Mouse (Mus musculus) kidney, adult 2 months (tissue): ENCODE results near the gene Pkig. TPM values are rescaled to one million over a fixed set of nuclear protein-coding genes. Genes with fewer than 3 reads are reported as not detected.

ENCODE experiments used
- DNase-seq: peaks from one replicate; pipeline ENCODE4 v3.0.0; 2021
- H3K27ac ChIP-seq: fragments of 200-500 bp; 2 replicates; pipeline ENCODE4 v1.5.1; 2012; ENCODE audit warnings: low read depth, low read length, control low read depth, inconsistent platforms; ENCODE audit not compliant: insufficient read depth
- H3K27me3 ChIP-seq: fragments of 200-500 bp; replicated peaks from 2 replicates; pipeline ENCODE4 v1.6.1; 2012; ENCODE audit warnings: mild to moderate bottlenecking, moderate library complexity, low read length, inconsistent platforms; ENCODE audit not compliant: control insufficient read depth, insufficient read depth
- H3K36me3 ChIP-seq: fragments of 200-500 bp; 2 replicates; pipeline ENCODE4 v1.6.1; 2012; ENCODE audit warnings: mild to moderate bottlenecking, moderate library complexity, low read length, inconsistent platforms; ENCODE audit not compliant: control insufficient read depth, insufficient read depth
- H3K4me1 ChIP-seq: fragments of 200-500 bp; 2 replicates; pipeline ENCODE4 v1.6.1; 2011; ENCODE audit warnings: low read length; ENCODE audit not compliant: control insufficient read depth, insufficient read depth
- H3K4me3 ChIP-seq: fragments of 200-500 bp; 2 replicates; pipeline ENCODE4 v1.5.1; 2011; ENCODE audit warnings: mild to moderate bottlenecking, low read depth, low read length, control low read depth; ENCODE audit not compliant: insufficient read depth
- CTCF ChIP-seq: fragments of 200-500 bp; conservative IDR thresholded peaks from 2 replicates; pipeline ENCODE4 v1.5.1; 2011; ENCODE audit warnings: low read depth, mild to moderate bottlenecking, control low read depth, low read length, moderate library complexity, mixed read lengths; ENCODE audit not compliant: insufficient read depth, insufficient read length
- POLR2A ChIP-seq: fragments of 200-500 bp; IDR thresholded peaks from one replicate; pipeline ENCODE4 v1.6.1; 2011; ENCODE audit warnings: low read depth, low read length, control low read depth
- WGBS: fragments of 180-500 bp; shearing (Covaris S2); methylation state at CpG from one replicate; pipeline ENCODE4 v1.1.7; 2018; 5-methylcytosine and 5-hydroxymethylcytosine counted together
- polyA plus RNA-seq: library from polyadenylated mRNA; depleted of rRNA; stranded (reverse); fragments of >200 nt; gene quantifications from 2 replicates; pipeline ENCODE4 v1.2.3, GENCODE M21; 2012

Pkig gene
- polyA plus RNA-seq, 1 experiment = 107 TPM

DNA sequence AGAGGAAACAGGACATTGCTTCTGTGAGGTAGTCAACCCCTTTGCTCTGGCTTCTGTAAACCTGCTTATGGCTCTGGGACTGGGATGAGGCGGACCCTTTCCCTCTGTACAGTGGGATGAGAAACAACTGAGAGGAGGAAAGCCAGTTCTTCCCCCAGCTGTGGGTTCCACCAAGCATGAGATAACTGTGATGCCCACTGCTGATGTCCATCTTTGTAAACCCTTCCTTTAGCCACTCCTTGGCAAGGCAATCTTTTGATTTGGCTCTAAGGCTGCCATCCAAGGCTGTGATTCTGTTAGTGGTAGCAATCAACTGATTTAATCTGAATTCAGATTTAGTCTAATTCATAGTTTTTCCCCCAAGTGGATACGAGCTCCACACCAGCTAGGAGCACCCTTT is 700 bp upstream of the Pkig start:
- no peak for DNase-seq
- WGBS = 92% methylated on average over 2 of the region's 2 CpGs
- no peak for TF ChIP-seq POLR2A
- TF ChIP-seq CTCF = no peak
- no peaks in the 10 kb centered on the region for H3K36me3 ChIP-seq
- H3K27ac ChIP-seq = no peak overlapping the region
- H3K4me3 ChIP-seq = no peak overlapping the region
- peaks cover 29% of the 10 kb centered on the region for H3K4me1 ChIP-seq
- H3K27me3 ChIP-seq = no peaks in the 10 kb centered on the region

DNA sequence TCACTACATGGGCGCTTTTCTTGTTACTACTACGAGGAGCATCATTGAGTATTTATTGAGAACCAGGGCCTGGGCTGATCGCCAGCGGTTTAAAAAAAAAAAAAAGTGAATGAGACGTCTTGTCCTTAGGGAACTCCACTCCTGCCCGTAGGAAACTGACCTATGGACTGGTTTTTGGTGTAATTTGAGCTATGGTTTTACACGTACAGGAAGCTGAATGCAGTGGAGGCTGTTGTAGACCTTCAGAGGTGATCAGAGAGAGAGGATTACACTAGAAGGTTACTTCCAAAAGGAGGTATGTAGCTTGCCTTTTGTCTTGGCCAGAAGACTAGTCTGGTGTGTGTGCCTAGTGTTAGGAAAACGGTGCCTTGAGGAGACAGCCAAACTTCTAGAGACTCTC is 755 bp downstream of the Pkig start:
- DNase-seq = peak; percentile 67
- no peaks in the 10 kb centered on the region for H3K36me3 ChIP-seq
- peaks cover 30% of the 10 kb centered on the region for H3K4me1 ChIP-seq
- no peak for TF ChIP-seq POLR2A
- no peak for TF ChIP-seq CTCF
- under 1% methylated on average over 8 of the region's 8 CpGs for WGBS
- H3K27ac ChIP-seq = peak overlapping the region; percentile 94
- H3K27me3 ChIP-seq = no peaks in the 10 kb centered on the region
- H3K4me3 ChIP-seq = peak overlapping the region; percentile 88

DNA sequence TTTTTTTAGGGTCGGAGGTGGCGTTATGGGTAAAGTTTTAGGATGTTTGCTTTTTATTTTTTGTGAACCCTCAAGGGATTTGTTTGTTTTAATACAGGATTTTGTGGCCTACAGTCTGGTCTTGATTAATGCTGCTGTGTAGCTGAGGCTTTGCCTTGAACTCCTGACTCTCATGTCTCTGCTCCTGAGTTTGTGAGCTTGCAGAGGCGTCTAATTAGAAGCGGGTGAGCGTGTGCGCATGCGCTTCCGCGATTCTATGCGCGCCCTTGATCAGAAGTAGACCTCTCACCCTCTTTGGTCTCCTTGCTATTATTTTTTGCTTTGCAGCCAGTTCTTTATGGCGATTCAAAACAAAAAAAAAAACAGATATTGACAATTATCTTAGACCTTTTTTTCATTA is 1.2 kb downstream of the Pkig start:
- WGBS = 67% methylated on average over 12 of the region's 12 CpGs
- no peak for DNase-seq
- H3K27me3 ChIP-seq = no peaks in the 10 kb centered on the region
- TF ChIP-seq POLR2A = no peak
- TF ChIP-seq CTCF = no peak
- H3K27ac ChIP-seq = peak overlapping the region; percentile 94
- peak overlapping the region; percentile 88 for H3K4me3 ChIP-seq
- H3K36me3 ChIP-seq = no peaks in the 10 kb centered on the region
- H3K4me1 ChIP-seq = peaks cover 30% of the 10 kb centered on the region

DNA sequence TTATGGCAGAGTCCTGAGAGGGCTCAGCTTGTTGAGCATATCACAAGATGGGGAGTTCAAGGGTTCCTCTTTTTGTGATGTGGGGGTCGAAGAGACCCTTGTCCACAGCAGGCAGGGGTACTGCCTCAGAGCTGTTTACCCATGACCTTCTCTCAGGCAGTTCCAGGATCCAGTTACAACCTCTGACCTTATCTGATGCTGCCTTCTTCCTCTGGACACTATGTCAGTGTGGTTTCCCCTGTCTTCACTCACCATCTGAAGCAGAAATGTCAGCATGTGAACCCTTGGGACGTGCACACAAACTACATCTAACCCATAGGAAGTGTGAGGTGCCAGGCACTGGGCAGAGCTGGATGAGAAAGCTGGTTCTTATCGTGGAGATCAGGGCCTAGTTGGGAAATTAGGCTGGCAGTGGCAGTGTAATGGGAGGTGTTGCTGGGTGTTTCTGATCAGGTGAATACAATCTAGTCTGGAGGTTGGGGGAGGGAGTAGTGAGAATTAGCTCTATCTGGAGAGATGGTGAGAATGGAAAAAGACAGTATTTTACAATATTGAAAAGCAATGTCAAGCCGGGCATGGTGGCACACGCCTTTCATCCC is 2.0 kb downstream of the Pkig start:
- H3K27me3 ChIP-seq = no peaks in the 10 kb centered on the region
- H3K4me1 ChIP-seq = peaks cover 30% of the 10 kb centered on the region
- no peak overlapping the region for H3K4me3 ChIP-seq
- 59% methylated on average over 5 of the region's 5 CpGs for WGBS
- 0 out of 2 replicates have a peak overlapping the region, but pooled peaks have one; percentile 44 for H3K27ac ChIP-seq
- TF ChIP-seq POLR2A (no peak), CTCF (no peak)
- H3K36me3 ChIP-seq = no peaks in the 10 kb centered on the region
- DNase-seq = no peak

- DNase-seq = peak; percentile 62
- Histone ChIP-seq H3K36me3 (no peaks in the 10 kb centered on the region), H3K27ac (peak overlapping the region; percentile 44), H3K4me3 (no peak overlapping the region), H3K4me1 (peaks cover 30% of the 10 kb centered on the region), H3K27me3 (no peaks in the 10 kb centered on the region)
- TF ChIP-seq POLR2A = no peak
- TF ChIP-seq CTCF = no peak
- 30% methylated on average over 6 of the region's 6 CpGs for WGBS
Observed at GRCm38 (mm10) chr2:163661371-163661850, 3.2 kb downstream of the Pkig start.

- H3K4me3 ChIP-seq = no peak overlapping the region
- H3K27me3 ChIP-seq = no peaks in the 10 kb centered on the region
- DNase-seq = no peak
- peaks cover 30% of the 10 kb centered on the region for H3K4me1 ChIP-seq
- no peak for TF ChIP-seq POLR2A
- TF ChIP-seq CTCF = no peak
- H3K36me3 ChIP-seq = no peaks in the 10 kb centered on the region
- WGBS = 91% methylated on average over 5 of the region's 5 CpGs
- H3K27ac ChIP-seq = no peak overlapping the region
Observed at GRCm38 (mm10) chr2:163662076-163662475, 3.9 kb downstream of the Pkig start.

DNA sequence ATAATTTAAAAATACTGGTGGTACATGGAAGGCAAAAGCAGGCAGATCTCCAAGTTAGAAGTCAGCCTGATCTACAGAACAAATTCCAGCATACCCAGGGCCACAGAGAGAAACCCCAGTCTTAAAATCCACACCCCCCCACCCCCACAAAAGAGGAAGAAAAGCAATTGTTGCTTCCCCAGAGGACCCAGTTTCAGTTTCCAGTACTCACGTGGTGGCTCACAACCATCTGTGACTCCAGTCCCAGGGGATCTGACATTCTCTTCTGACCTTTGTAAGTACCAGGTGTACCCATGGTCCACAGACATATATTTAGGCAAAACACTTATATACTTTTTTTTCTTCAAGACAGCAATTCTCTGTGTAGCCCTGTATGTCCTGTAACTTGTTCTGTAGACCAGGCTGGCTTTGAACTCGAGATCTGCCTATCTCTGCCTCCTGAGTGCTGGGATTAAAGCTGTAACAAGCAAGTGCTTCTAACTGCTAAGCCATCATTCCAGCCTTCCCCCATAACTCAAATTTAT is 4.6 kb downstream of the Pkig start:
- H3K4me1 ChIP-seq = peaks cover 30% of the 10 kb centered on the region
- no peak overlapping the region for H3K27ac ChIP-seq
- DNase-seq = no peak
- TF ChIP-seq POLR2A = no peak
- TF ChIP-seq CTCF = no peak
- WGBS = 66% methylated on average over 2 of the region's 2 CpGs
- H3K4me3 ChIP-seq = no peak overlapping the region
- no peaks in the 10 kb centered on the region for H3K27me3 ChIP-seq
- no peaks in the 10 kb centered on the region for H3K36me3 ChIP-seq

GRCm38 (mm10) chr2:163663930-163664329 is 5.7 kb downstream of the Pkig start:
- 62% methylated on average over 3 of the region's 3 CpGs for WGBS
- Histone ChIP-seq H3K4me1 (peaks cover 27% of the 10 kb centered on the region), H3K36me3 (no peaks in the 10 kb centered on the region), H3K27me3 (no peaks in the 10 kb centered on the region), H3K4me3 (no peak overlapping the region), H3K27ac (no peak overlapping the region)
- no peak for DNase-seq
- no peak for TF ChIP-seq POLR2A
- no peak for TF ChIP-seq CTCF
